Mouse (Mus musculus) C2C12 (cell line): ENCODE data around the gene Lmf2.

Source experiments
- CTCF ChIP-seq: IDR thresholded peaks from one replicate; pipeline ENCODE4 v1.5.1; 2011; ENCODE audit not compliant: control insufficient read depth, insufficient read depth, insufficient read length
- MAX ChIP-seq: IDR thresholded peaks from one replicate; pipeline ENCODE4 v1.6.1; 2011; ENCODE audit warnings: mild to moderate bottlenecking, control low read depth
- MYOG ChIP-seq: IDR thresholded peaks from one replicate; pipeline ENCODE4 v1.6.1; 2011; ENCODE audit not compliant: control insufficient read depth, insufficient read length; ENCODE audit errors: extremely low read depth

GRCm38 (mm10) chr15:89396883-89397282, 41.4 kb upstream of the Lmf2 start:
- TF ChIP-seq CTCF: no peak
- no peak for TF ChIP-seq MAX
- no peak for TF ChIP-seq MYOG
